Mouse (Mus musculus): ENCODE results near the gene Atrnl1.

Gene Atrnl1

DNA sequence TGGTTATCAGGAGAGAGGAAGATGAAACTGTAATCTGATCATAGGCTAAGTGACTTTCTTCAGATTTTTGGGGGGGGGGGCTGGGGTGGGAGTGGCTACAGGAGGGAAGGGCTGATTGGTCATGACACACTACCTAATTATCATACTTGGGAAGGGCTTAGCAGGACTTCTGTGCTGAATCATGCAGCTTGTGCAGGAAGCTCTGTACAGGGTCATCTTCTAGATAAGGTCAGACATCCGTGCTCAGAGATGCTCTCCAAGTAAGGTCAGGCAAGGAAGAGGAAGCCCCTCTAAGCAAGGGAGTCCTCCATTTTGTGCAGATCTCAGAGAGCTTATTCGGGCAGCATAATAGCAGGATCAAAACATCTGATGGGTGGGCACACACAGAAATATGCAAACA lies 454.7 kb downstream of the Atrnl1 start:
- DNase-seq (ENCODE audit: inconsistent age in 2 of 2, low spot score in 1 of 2), result no peak

DNA sequence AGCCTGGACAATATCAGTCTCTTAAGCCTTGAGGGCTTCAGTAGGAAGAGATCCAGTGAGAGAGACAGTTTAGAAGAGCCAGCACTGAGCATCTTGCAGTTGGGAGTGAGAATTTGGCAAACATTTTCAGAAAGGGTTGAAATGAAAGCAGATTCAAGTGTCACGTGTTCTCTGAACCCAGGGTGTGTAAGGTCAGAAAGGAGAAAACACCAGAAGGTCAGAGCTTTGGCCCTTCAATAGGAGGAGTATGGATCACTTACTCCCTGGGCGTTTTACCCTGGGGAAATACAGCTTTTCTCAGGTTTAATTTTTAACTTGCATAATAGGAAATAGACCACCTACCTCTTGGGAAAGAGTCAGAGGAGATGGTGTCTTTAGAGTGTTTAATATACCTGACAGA lies 457.3 kb downstream of the Atrnl1 start:
- DNase-seq (ENCODE audit: inconsistent age in 2 of 2, low spot score in 1 of 2), result no peak

DNA sequence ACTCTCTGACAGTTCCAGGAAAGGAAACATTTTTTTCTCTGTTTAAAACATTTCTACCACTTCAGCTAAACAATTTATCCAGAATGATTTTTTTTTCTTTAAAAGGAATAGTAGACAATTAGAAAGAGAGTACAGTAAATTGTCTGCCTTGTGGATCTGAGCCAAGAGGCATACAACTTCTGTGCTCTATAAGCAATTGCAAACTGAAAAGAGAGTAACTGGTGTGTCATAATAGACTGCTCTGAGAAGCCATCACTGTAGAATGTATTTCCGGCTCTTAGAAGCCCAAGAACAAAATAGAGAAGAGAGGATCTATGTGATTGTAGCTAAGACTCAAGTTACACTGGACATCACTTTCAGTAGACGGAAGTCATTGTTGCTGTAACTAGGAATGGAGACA lies 458.1 kb downstream of the Atrnl1 start:
- no peak for DNase-seq (ENCODE audit: inconsistent age in 2 of 2, low spot score in 1 of 2)

DNA sequence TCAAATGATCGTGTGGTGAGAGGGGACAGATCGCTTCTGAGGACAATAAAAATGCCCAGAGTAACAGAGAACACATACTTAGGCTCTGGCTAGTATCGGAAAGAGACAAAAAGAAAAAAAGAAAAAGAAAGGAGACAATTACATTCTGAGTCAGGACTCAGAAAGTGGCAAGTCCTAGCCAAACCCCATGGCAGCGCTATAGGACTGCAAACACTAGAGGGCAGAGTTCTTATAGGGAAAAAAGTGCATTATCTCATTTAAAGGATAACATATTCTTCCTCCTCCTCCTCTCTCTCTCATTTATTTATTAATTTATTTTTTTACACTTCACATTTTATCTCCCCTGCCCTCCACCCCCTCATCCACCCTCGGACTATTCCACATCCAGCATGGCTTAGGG lies 461.6 kb downstream of the Atrnl1 start:
- DNase-seq (ENCODE audit: inconsistent age in 2 of 2, low spot score in 1 of 2), result no peak

DNA sequence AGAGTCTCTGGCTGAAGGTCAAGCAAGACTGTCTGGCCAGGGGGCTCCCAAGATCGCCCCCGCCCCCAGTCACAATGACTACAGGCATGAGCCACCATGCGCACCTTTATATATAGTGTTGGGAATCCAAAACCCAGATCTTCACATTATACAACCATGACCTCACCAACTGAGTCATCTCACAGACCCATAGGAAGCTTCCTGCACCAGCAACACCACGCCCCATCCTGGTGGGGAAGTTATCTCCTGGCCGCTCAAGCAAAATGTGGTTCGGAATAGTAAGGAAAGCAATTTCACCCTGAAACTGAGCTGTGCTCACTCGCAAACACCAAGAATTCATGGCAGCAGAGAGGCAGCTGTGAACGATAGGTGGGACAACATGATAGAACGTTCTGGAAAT lies 462.0 kb downstream of the Atrnl1 start:
- no peak for DNase-seq (ENCODE audit: inconsistent age in 2 of 2, low spot score in 1 of 2)

DNA sequence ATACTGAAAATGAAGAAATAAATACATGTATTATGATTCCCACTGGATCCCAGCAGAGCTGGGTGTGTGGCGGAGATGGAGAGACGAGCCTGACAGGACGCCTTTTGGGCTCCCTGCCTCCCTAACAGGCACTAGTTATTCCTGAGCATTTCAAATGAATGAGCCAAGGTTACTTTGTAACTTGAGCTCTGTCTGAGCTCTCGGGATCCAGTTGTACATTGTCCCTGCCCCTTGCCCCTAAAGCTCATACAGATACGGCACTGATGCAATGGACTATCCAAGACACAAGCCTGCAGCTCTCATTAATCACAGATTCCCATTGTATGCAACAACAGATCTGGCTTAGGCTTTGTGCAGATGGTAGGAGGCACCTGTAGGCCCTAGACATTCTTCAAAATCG lies 464.4 kb downstream of the Atrnl1 start:
- DNase-seq (ENCODE audit: inconsistent age in 2 of 2, low spot score in 1 of 2), result no peak

DNA sequence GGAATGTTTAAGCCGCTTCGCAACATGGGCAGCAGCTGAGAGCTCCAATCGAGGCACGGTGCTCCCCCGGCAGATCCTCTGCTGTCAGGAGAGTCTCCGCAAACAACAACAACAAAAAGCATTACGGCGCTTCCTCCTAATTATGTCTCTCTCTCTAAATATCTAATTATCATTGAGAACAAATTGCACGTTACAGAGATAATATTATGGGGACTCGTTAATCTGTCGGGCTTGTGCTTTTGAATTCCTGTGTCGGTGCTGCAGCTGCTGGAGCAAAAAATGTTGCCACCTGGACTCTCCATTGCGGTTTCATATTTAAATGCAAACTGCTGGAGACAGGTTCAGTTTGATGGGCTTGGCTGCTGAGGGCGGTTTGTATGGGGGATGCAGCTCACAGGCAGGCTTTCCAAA lies 466.1 kb downstream of the Atrnl1 start:
- DNase-seq (ENCODE audit: inconsistent age in 2 of 2, low spot score in 1 of 2), result no peak

DNA sequence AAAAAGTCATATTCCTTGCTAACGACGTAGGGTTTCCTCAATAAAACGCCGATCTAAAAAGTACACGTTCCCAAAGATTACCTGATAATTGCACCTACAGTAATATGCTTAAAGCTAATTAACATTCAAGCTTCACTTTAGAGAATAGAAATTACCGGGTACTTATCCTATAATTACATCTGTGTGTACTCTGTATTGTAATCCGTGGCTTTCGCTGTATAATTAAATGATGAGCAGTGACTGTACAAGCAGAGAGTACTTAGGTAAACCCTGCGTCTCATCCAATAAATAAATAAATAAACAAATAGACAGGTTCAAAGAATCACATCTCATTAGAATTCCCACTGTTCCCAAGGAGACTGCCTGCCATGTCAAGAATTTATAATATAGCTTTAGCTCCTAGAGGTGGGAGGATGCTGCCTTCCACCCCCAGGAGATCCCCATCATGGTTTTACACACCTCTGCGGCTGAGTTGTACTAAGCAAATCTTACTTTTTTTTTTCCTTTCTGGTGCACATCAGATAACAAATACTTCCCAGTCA lies 466.8 kb downstream of the Atrnl1 start:
- no peak for DNase-seq (ENCODE audit: inconsistent age in 2 of 2, low spot score in 1 of 2)

DNA sequence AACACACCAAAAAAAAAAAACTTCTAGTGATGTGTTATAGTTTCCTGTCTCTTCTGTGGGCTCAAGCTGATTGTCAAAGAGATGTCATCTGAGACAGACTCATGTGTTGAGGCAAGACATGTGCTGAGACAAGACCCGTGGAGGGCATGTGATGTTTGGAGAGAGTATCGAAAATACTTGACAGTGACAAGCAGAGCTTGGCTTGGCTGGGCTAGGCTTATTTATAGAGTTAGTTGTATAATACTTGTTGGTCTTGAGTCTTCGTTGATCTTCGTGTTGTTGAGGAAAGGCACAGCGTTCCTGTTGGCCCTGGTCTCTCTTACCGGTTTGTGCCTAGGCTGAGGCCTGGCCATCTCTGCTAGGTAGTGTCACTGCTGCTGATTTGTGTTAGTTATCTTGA lies 469.3 kb downstream of the Atrnl1 start:
- no peak for DNase-seq (ENCODE audit: inconsistent age in 2 of 2, low spot score in 1 of 2)

DNA sequence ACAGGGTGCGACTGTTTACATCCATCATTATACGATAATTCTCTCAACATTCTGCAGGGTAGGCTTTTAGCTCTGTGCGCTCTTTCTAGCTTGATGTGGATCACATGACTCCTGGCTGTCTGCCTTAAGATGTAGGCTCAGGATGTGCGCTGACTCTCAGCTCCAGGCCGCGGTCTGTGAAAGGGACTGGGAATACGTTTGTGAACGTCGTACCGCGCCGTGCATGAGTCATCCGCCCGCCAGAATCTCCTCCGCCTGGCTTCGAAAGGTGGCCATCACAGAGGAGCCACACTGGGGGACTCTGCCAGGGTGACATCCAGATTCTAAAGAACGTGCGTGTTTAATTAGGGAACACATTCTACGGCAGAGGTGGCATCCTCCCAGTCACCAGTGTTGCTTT lies 471.9 kb downstream of the Atrnl1 start:
- DNase-seq (ENCODE audit: inconsistent age in 2 of 2, low spot score in 1 of 2), result no peak

DNA sequence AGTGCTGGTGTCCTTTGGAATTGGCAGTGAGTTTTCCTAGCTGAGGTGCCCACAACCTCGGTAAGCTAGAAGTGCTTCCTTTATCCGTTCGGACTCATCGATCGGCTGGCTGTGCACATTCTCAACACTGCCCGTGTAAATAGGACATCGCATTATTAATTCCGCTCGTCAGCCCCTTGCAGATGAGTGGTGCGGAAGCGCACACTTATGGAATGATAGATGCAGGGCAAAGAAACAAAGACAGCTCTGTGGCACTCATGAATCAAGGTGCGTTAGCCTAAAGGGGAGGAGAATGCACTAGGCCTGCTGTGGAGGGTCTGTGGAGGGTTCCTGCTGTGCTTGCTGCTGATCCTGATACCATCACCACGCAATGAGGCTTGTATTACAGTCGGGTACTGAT lies 474.0 kb downstream of the Atrnl1 start:
- no peak for DNase-seq (ENCODE audit: inconsistent age in 2 of 2, low spot score in 1 of 2)

DNA sequence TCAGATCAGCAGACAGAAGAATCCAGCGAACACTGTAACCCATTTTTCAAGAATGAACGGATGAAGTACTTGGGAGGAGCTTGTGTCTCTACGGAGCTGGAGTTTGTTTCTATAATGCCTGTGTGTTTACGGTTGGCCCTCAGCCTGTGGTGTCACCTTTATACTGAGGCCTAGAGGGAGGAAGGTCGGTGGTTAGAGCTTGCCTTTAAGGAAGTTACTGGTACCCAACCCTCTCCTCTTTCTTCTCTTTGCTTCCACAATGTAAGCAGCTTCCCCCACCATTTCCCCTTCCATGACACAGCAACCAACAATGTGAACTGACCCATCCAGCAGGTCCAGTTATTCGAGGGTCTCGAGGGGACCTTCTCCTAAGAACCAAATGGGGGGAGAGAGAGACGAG lies 475.9 kb downstream of the Atrnl1 start:
- no peak for DNase-seq (ENCODE audit: inconsistent age in 2 of 2, low spot score in 1 of 2)

DNA sequence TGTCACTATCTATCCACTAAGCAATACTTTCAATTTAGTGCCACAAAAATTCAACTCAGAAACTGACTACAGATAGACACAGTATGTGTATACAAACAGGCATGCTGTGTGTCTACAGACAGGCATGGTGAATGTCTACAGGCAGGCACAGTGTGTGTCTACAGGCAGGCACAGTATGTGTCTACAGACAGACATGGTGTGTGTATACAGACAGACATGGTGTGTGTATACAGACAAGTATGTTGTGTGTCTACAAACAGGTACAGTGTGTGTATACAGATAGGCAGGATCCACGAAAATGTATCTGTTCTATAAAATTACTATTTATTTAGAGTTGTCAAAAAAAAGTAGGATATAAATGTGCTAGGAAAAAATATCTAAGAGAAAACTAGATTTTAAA lies 477.1 kb downstream of the Atrnl1 start:
- no peak for DNase-seq (ENCODE audit: inconsistent age in 2 of 2, low spot score in 1 of 2)

DNA sequence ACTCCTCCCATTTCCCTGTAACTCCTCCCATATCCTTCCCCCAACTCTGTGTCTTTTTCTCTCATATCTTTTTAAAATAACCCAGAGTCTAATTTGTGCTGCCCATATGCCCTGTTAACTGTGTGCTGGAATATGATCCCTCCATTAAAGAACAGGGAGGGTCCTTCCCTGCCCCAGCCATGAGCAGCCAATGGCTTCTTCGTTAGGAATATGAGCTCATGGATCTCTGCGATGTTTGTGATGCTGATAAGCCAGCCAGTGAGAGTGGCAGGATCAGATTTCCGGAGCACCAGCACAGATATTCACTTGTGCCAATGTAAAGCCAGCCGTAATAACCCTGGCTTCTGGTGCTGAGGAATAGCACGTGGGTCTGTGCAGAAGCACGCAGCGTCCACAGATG lies 477.6 kb downstream of the Atrnl1 start:
- no peak for DNase-seq (ENCODE audit: inconsistent age in 2 of 2, low spot score in 1 of 2)

DNA sequence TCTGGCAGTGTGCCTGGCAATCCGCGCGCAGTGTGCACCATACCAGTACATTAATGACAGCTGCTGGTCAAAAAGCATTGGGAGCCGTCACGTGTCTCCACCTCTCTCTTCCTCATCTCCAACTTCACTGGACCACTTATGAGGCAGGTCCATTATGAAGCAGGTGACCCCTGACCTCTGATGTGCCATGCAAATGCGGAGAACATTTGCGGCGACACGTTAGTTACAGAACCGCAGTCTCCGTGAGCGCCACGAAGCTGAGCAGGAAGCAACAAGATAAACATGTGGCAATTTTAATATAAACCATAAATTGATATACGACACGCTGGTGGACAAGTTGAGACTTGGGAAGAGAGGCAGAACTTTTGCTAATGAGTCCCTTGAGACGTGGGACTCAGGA lies 481.1 kb downstream of the Atrnl1 start:
- DNase-seq (ENCODE audit: inconsistent age in 2 of 2, low spot score in 1 of 2), result no peak

DNA sequence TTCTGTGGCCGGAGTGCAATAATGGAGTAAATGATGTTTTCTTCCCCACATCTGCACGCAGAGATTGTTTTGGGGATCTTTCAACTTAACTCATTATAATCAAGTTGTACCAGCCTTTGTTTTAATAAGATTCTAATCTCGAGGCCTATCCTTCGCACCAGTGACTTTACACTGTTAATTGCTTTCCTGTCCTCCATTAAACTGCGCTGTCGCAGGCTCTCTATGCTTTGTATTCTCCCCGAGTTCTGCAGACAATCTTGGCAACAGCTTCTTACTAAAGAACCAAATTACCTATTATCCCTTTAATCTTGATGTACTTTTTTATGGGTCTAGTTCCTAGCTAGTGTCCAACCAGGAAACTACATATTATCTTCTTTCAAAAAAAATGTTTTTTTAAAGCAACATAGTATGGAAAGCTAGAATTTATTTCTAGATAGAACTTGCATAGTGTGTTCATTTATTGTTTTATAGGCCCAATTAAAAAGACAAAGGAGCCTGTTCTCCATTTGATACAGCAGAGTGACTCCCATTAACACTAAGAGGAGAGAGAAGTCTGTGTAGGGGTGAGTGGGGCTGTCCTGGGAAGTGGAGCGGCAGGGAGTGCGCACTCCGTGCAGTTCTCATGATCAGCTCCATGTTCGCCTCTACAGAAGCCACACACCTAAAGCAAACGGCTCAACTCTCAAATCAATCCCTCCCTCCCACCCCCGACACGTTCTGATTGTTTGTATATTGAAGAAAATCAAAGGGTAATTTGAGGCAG lies 484.1 kb downstream of the Atrnl1 start:
- DNase-seq (ENCODE audit: inconsistent age in 2 of 2, low spot score in 1 of 2), result no peak

DNA sequence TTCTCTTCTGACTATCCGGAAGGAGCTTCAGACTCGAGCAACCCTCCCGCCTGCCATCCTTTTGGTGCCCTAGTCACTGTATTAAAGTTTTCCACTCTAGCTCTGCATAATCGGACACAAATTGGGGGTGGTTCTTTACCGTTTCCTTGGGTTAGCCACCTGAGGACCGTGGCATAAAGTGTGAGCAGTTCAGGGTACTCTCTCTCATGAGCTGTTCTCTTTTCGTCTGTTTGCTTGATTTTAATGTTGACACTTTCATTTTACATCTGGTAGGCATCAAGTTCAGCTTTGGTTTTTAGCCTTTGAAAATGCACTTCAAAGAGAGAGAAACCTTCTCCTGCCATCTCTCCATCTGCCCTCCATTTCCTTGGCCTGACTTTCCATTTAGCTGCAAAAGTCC lies 484.9 kb downstream of the Atrnl1 start:
- DNase-seq (ENCODE audit: inconsistent age in 2 of 2, low spot score in 1 of 2), result no peak

DNA sequence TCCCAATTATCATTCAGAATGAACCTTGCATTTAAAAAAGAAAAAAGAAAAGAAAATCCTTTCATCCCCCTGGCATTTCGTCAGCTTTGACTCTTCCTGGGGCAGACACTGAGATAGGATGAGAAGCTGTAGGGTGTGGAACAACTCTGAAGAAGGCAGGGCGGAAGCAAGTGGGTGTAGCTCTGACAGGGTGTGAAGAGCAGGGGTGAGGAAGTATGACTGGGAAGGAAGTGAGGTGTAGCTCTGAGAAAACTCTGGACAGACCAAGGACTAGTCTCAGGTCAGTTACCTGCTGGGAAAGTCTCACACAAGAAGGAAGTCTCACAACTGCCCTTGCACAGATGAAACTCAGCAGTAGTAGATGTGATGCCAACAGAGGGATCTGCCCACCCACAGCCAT lies 486.4 kb downstream of the Atrnl1 start:
- DNase-seq (ENCODE audit: inconsistent age in 2 of 2, low spot score in 1 of 2), result no peak

DNA sequence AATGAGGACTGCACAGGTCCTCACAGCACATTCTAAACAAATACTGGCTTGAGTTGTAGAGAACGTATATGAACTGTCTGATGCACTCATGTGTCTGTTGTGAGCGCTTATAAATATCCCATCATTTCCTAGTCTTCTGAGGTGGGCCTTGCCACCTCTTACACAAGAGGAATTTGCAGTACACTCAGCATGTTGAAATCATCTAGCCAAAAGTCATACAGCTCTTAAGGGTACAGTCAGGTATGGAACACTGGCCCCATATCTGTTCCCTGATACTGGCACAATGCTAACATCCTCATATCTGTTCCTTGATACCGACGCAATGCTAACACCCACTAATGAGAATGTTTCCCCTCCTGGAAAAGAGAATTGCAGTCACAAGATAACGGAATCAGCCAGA lies 488.7 kb downstream of the Atrnl1 start:
- no peak for DNase-seq (ENCODE audit: inconsistent age in 2 of 2, low spot score in 1 of 2)

DNA sequence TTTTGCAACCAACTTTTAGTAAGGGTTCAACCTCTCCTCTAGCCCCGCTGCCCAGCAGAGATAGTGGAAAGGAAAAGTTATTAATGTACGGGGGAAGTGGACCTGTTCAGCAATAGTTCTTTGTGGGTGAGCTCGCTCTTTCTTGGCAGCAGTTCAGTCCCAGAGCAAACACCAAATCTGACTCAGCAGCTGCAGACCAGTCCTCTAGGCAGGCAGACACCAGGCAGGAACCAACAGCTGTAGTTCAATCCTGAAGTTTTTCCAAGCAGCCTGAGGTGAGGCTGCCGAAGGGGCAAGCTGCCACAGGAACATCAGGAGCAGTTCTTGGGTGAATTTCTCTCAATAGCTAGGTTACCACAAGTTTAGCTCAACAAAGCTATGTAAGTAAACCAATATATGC lies 489.5 kb downstream of the Atrnl1 start:
- no peak for DNase-seq (ENCODE audit: inconsistent age in 2 of 2, low spot score in 1 of 2)

DNA sequence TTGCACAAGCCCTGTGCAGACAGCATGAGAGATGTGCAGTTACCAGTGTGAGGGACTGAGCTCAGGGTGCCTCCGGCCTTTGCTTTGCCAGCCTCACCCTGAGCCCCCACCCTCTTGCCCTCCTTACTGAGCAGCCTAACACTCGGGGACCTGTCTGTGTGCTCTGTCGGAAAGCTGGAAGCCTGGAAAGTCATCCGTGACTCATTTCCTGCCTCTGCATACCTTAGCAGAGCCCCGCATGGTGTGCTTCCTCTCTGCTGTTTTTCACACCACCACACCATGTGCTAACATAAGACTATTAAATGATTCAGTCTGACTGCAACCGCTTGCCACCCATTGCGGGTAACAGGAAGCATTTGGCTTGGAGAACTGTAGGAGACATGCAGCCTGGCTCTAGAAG lies 493.7 kb downstream of the Atrnl1 start:
- no peak for DNase-seq (ENCODE audit: inconsistent age in 2 of 2, low spot score in 1 of 2)

DNA sequence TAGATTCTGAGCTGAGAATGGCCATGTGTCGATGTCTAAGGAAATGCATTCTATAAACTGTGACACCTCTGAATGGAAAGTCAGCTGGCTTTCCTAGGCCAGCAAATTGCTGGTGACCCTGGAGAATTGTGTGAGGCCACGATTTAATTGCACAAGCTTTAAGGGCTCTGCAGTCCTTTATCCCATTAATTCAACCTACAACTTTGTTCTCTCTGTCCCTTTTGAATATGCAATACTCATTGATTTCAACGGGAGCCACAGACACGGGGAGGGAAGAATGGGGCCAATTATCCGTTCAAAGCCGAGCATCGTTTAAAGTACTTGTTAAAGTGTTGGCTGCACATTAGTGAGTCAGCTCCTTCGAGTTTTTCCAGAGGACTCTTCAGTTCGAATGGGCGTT lies 496.8 kb downstream of the Atrnl1 start:
- DNase-seq (ENCODE audit: inconsistent age in 2 of 2, low spot score in 1 of 2), result no peak

DNA sequence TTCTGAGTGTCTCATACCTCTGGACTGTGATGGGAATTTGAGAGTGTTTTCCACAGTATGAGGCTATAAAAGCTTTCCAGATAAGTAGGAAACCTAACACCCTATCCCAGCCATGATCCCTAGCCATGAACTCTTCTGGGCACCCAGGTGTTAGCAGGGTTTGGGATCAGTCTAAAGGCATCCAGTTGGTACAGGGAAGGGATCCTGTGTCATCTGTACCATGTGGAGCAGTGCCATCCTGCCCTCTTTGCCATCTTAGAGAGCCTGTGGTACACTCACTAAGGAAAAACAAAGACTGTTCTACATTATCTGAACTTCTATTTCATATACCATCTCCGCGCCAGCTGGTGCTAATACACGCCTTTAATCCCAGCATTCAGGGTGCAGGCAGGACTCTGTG lies 499.7 kb downstream of the Atrnl1 start:
- no peak for DNase-seq (ENCODE audit: inconsistent age in 2 of 2, low spot score in 1 of 2)

Measured in adrenal gland, adult (tissue).